Mouse (Mus musculus) CH12.LX (cell line): Measurements from ENCODE around the gene Klra10. TPM values are rescaled to one million over a fixed set of nuclear protein-coding genes. Genes with fewer than 3 reads are reported as not detected.

Source experiments
- polyA plus RNA-seq: library from polyadenylated mRNA; unstranded; fragments of >175 nt; gene quantifications from 2 replicates; pipeline ENCODE4 v1.2.1, GENCODE M21; 2012; ENCODE audit warnings: low read depth; ENCODE audit not compliant: insufficient read length
- total RNA-seq, 2 experiments: library from RNA; depleted of rRNA; stranded (reverse); fragments of 300-350 nt in 1 of 2; fragments of >200 nt in 1 of 2; gene quantifications; 2 replicates each; pipeline ENCODE4 v1.2.3; 2012 to 2014

Gene Klra10
- total and polyA plus RNA-seq, 3 experiments = not detected

Other genes starting within 250 kb of the Klra10 start
- not detected in 2 replicates for gene Klra4, start 214.7 kb downstream of the Klra10 start, total RNA-seq (2012; rRNA removed)
- gene Klra4, start 214.7 kb downstream of the Klra10 start, total RNA-seq (2014; rRNA removed) = not detected in 2 replicates
- gene Klra4, start 214.7 kb downstream of the Klra10 start, polyA plus RNA-seq = not detected in 2 replicates
- not detected in 2 replicates for gene Klra8, start 152.0 kb downstream of the Klra10 start, total RNA-seq (2012; rRNA removed)
- gene Klra8, start 152.0 kb downstream of the Klra10 start, total RNA-seq (2014; rRNA removed) = not detected in 2 replicates
- not detected in 2 replicates for gene Klra8, start 152.0 kb downstream of the Klra10 start, polyA plus RNA-seq
- gene Klra9, start 88.8 kb downstream of the Klra10 start, total RNA-seq (2012; rRNA removed) = not detected in 2 replicates
- not detected in 2 replicates for gene Klra9, start 88.8 kb downstream of the Klra10 start, total RNA-seq (2014; rRNA removed)
- gene Klra9, start 88.8 kb downstream of the Klra10 start, polyA plus RNA-seq = not detected in 2 replicates
- not detected in 2 replicates for gene Klra7, start 48.6 kb downstream of the Klra10 start, total RNA-seq (2012; rRNA removed)
- gene Klra7, start 48.6 kb downstream of the Klra10 start, total RNA-seq (2014; rRNA removed) = not detected in 2 replicates
- not detected in 2 replicates for gene Klra7, start 48.6 kb downstream of the Klra10 start, polyA plus RNA-seq
- not detected in 2 replicates for gene Klra3, start 55.6 kb upstream of the Klra10 start, total RNA-seq (2012; rRNA removed)
- gene Klra3, start 55.6 kb upstream of the Klra10 start, total RNA-seq (2014; rRNA removed) = not detected in 2 replicates
- gene Klra3, start 55.6 kb upstream of the Klra10 start, polyA plus RNA-seq = not detected in 2 replicates
- not detected in 2 replicates for gene Klra1, start 104.9 kb upstream of the Klra10 start, total RNA-seq (2012; rRNA removed)
- gene Klra1, start 104.9 kb upstream of the Klra10 start, total RNA-seq (2014; rRNA removed) = not detected in 2 replicates
- gene Klra1, start 104.9 kb upstream of the Klra10 start, polyA plus RNA-seq = not detected in 2 replicates